Mouse (Mus musculus) heart, postnatal 14 days (tissue): ENCODE measurements at regions not wholly inside any gene's neighbourhood (a gene's known extent, or its start where the extent isn't known, plus 50 kb on each side); places are given as distances from the start of the nearest gene placed in this dataset.
A peak's percentile ranks its signal among the peaks of the same experiment; 100 is the strongest.

Experiments
- DNase-seq, 2 experiments: peaks; one replicate each; pipeline ENCODE4 v3.0.0; 2021 to 2022
- intact Hi-C: fragments of 180-260 bp; cut with DNase I; formaldehyde crosslinking; loops from one replicate; pipeline ENCODE4 v1.15.1; 2025

DNA sequence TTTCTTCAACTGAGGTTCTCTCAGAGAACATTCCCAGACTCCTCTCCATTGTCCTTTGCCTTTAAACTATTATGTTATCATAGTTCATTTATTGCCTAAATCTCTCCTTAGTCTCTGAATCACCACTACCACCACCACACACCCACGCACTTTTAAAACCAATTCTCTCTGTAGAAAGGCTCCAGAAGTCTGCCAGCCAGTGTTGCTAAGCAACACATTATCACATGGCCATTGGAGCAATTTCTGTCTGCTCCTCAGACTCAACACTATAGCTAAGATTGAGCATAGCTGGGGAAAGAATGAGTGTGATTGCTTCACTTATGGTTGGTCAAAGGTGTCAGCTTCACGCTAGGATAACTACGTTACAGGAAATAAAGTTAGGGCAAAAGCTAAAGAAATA lies 59.3 kb downstream of the Trap1a start:
- intact Hi-C loops: no loop called here
- DNase-seq: no peak

DNA sequence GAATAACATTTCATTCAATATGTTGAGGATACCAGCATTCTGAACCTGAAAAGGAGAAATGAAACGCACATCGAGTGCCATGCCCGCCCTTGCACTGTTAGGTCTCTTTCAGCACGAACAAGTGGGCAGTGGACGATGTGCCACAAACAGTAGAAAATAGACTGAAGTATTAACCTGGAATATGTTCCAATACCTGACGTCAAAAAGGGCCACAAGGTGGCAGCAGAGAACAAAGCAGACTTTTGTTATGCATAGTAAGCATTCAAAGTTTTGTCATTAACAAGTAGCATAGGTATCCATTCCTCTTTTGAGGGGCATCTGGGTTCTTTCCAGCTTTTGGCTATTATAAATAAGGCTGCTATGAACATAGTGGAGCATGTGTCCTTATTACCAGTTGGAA lies 63.5 kb upstream of the D330045A20Rik start:
- intact Hi-C loops: loop anchor here (5.0 kb wide), 1 partner anchor 346 kb away; no protein-coding TSS in a partner anchor

DNA sequence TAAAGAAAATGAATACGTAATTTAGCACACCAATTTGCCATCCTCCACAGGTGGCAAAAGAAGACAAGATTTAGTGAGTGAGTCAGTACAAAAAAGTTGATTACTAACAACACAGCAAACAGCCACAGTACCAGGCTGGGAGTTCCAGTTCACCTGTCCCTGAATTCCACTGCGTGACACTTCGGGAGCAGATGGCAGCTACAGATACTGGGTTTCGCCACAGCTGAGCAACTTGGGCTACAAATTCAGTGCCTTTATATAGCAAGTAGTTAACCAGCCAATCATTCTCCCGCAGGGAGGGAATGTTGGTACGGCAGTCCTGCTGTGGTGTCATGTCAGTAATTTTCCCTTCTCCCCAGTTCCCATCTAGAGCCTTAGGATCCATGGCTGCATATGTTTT lies 60.3 kb upstream of the D330045A20Rik start:
- intact Hi-C loops: loop anchor here (5.0 kb wide), 1 partner anchor 342 kb away; no protein-coding TSS in a partner anchor
- no peak for DNase-seq

More for the DNA sequence above, 63.5 kb upstream of the D330045A20Rik start:
- peak; percentile 49 to 77 for DNase-seq

DNA sequence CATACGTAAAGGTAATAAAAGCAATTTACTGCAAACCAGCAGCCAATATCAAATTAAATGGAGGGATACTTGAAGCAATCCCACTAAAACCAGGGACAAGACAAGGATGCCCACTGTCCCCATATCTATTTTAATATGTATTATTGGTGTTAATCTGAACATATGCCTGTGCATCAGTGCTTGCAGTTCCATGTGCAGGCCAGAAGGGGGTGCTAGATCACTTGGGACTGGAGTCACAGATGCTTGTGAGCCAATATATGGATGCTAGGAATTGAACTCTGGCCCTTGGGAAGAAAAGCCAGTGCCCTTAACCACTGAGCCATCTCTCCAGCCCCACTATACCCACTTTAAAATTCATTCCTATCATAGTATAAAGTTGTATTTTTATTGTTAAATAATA lies 55.9 kb upstream of the D330045A20Rik start:
- DNase-seq: no peak
- intact Hi-C loops: no loop called here
